Mouse (Mus musculus): Measurements from ENCODE around the gene Hsp90ab1.

- TF ChIP-seq CTCF (IDR thresholded peaks at IDR 0.05; ENCODE audit: low read depth) (no peak), EP300 (optimal IDR thresholded peaks at IDR 0.05) (no peak)
Observed at GRCm38 (mm10) chr17:45616046-45616650, 43.1 kb upstream of the Hsp90ab1 start.
